Mouse (Mus musculus): ENCODE data around the gene Lta. TPM values are rescaled to one million over a fixed set of nuclear protein-coding genes. Genes with fewer than 3 reads are reported as not detected.

The Lta gene
- polyA plus RNA-seq, 1 experiment from 2014 or later, result not detected

GRCm38 (mm10) chr17:35162730-35163129 is 42.4 kb downstream of the Lta start:
- H3K27ac ChIP-seq (ENCODE audit: low read depth), result peak overlapping the region; percentile 34; the same call in 1 of the 2 replicates
- ATAC-seq (no peak), DNase-seq (peak; percentile 49)
- no peaks in the 10 kb centered on the region for H3K9me3 ChIP-seq (ENCODE audit: low read length)
- TF ChIP-seq EP300 (IDR thresholded peaks at IDR 0.05; ENCODE audit: low read depth), result no peak
- TF ChIP-seq CTCF (IDR thresholded peaks at IDR 0.05; ENCODE audit: low read depth), result no peak
- H3K4me2 ChIP-seq (ENCODE audit: low read depth, low read length), result peak overlapping the region; percentile 92
- peak overlapping the region; percentile 96 for H3K9ac ChIP-seq (replicated peaks)
- 52% methylated on average over 12 of the region's 12 CpGs for WGBS (ENCODE audit: insufficient replicate concordance)
- peaks cover 21% of the 10 kb centered on the region for H3K4me1 ChIP-seq (ENCODE audit: insufficient read depth)
- peak overlapping the region; percentile 85 for H3K4me3 ChIP-seq (ENCODE audit: low read depth, low read length)
- H3K36me3 ChIP-seq (replicated peaks; ENCODE audit: insufficient read depth, low read length), result peaks cover 47% of the 10 kb centered on the region
- H3K27me3 ChIP-seq (ENCODE audit: insufficient read depth, low read length), result no peaks in the 10 kb centered on the region

GRCm38 (mm10) chr17:35162121-35162520 is 43.0 kb downstream of the Lta start:
- 74% methylated on average over 14 of the region's 14 CpGs for WGBS (ENCODE audit: insufficient replicate concordance)
- Histone ChIP-seq H3K9me3 (ENCODE audit: low read length) (no peaks in the 10 kb centered on the region), H3K4me2 (ENCODE audit: low read depth, low read length) (no peak overlapping the region), H3K9ac (replicated peaks) (0 out of 2 replicates have a peak overlapping the region, but pooled peaks have one; percentile 13), H3K4me3 (ENCODE audit: low read depth, low read length) (no peak overlapping the region), H3K27ac (ENCODE audit: low read depth) (no peak overlapping the region), H3K36me3 (replicated peaks; ENCODE audit: insufficient read depth, low read length) (peaks cover 53% of the 10 kb centered on the region), H3K27me3 (ENCODE audit: insufficient read depth, low read length) (no peaks in the 10 kb centered on the region), H3K4me1 (ENCODE audit: insufficient read depth) (peaks cover 21% of the 10 kb centered on the region)
- ATAC-seq (no peak), DNase-seq (no peak)
- TF ChIP-seq EP300 (IDR thresholded peaks at IDR 0.05; ENCODE audit: low read depth), result no peak
- TF ChIP-seq CTCF (IDR thresholded peaks at IDR 0.05; ENCODE audit: low read depth), result no peak

GRCm38 (mm10) chr17:35161421-35161820 is 43.7 kb downstream of the Lta start:
- H3K9ac ChIP-seq (replicated peaks), result no peak overlapping the region; the same call in none of the 2 replicates
- no peak for ATAC-seq

GRCm38 (mm10) chr17:35159638-35160037 is 45.5 kb downstream of the Lta start:
- Histone ChIP-seq H3K4me2 (ENCODE audit: low read depth, low read length) (no peak overlapping the region), H3K27ac (ENCODE audit: low read depth) (no peak overlapping the region), H3K9ac (replicated peaks) (no peak overlapping the region), H3K27me3 (ENCODE audit: insufficient read depth, low read length) (no peaks in the 10 kb centered on the region), H3K4me1 (ENCODE audit: insufficient read depth) (peaks cover 12% of the 10 kb centered on the region), H3K4me3 (ENCODE audit: low read depth, low read length) (no peak overlapping the region), H3K9me3 (ENCODE audit: low read length) (no peaks in the 10 kb centered on the region), H3K36me3 (replicated peaks; ENCODE audit: insufficient read depth, low read length) (peaks cover 77% of the 10 kb centered on the region)
- TF ChIP-seq EP300 (IDR thresholded peaks at IDR 0.05; ENCODE audit: low read depth) (no peak), CTCF (IDR thresholded peaks at IDR 0.05; ENCODE audit: low read depth) (no peak)
- ATAC-seq, result no peak
- 83% methylated on average over 7 of the region's 7 CpGs for WGBS (ENCODE audit: insufficient replicate concordance)
- DNase-seq, result no peak

More at GRCm38 (mm10) chr17:35161421-35161820, 43.7 kb downstream of the Lta start:
- Histone ChIP-seq H3K36me3 (replicated peaks; ENCODE audit: insufficient read depth, low read length) (peaks cover 60% of the 10 kb centered on the region), H3K9me3 (ENCODE audit: low read length) (no peaks in the 10 kb centered on the region), H3K27ac (ENCODE audit: low read depth) (no peak overlapping the region), H3K4me1 (ENCODE audit: insufficient read depth) (peaks cover 21% of the 10 kb centered on the region), H3K4me2 (ENCODE audit: low read depth, low read length) (no peak overlapping the region), H3K4me3 (ENCODE audit: low read depth, low read length) (no peak overlapping the region), H3K27me3 (ENCODE audit: insufficient read depth, low read length) (no peaks in the 10 kb centered on the region)
- no peak for DNase-seq
- WGBS (ENCODE audit: insufficient replicate concordance), result 86% methylated on average over 11 of the region's 11 CpGs
- no peak for TF ChIP-seq EP300 (IDR thresholded peaks at IDR 0.05; ENCODE audit: low read depth)
- TF ChIP-seq CTCF (IDR thresholded peaks at IDR 0.05; ENCODE audit: low read depth), result no peak

GRCm38 (mm10) chr17:35158850-35159593 is 46.1 kb downstream of the Lta start:
- peaks cover 84% of the 10 kb centered on the region for H3K36me3 ChIP-seq (replicated peaks; ENCODE audit: insufficient read depth, low read length)
- 93% methylated on average over 16 of the region's 16 CpGs for WGBS (ENCODE audit: insufficient replicate concordance)
- no peak overlapping the region for H3K4me2 ChIP-seq (ENCODE audit: low read depth, low read length)
- no peaks in the 10 kb centered on the region for H3K9me3 ChIP-seq (ENCODE audit: low read length)
- H3K27me3 ChIP-seq (ENCODE audit: insufficient read depth, low read length), result no peaks in the 10 kb centered on the region
- DNase-seq (no peak), ATAC-seq (no peak)
- peaks cover 12% of the 10 kb centered on the region for H3K4me1 ChIP-seq (ENCODE audit: insufficient read depth)
- no peak overlapping the region for H3K4me3 ChIP-seq (ENCODE audit: low read depth, low read length)
- no peak overlapping the region for H3K27ac ChIP-seq (ENCODE audit: low read depth)
- TF ChIP-seq CTCF (IDR thresholded peaks at IDR 0.05; ENCODE audit: low read depth), result no peak
- no peak for TF ChIP-seq EP300 (IDR thresholded peaks at IDR 0.05; ENCODE audit: low read depth)
- H3K9ac ChIP-seq (replicated peaks), result no peak overlapping the region

- H3K27ac ChIP-seq (ENCODE audit: low read depth), result no peak overlapping the region
- H3K9ac ChIP-seq (replicated peaks), result no peak overlapping the region
- no peak overlapping the region for H3K4me2 ChIP-seq (ENCODE audit: low read depth, low read length)
- peaks cover 4% of the 10 kb centered on the region; the same call in 1 of the 2 replicates for H3K4me1 ChIP-seq (ENCODE audit: insufficient read depth)
- no peak for TF ChIP-seq EP300 (IDR thresholded peaks at IDR 0.05; ENCODE audit: low read depth)
- no peak overlapping the region for H3K4me3 ChIP-seq (ENCODE audit: low read depth, low read length)
- no peaks in the 10 kb centered on the region for H3K9me3 ChIP-seq (ENCODE audit: low read length)
- no peak for ATAC-seq
- DNase-seq, result no peak
- H3K27me3 ChIP-seq (ENCODE audit: insufficient read depth, low read length), result no peaks in the 10 kb centered on the region
- peaks cover 97% of the 10 kb centered on the region for H3K36me3 ChIP-seq (replicated peaks; ENCODE audit: insufficient read depth, low read length)
- WGBS (ENCODE audit: insufficient replicate concordance), result 91% methylated on average over 8 of the region's 8 CpGs
Measured at GRCm38 (mm10) chr17:35157661-35158175, 47.4 kb downstream of the Lta start.
